Mouse (Mus musculus): ENCODE results near the gene Apoo. TPM values are rescaled to one million over a fixed set of nuclear protein-coding genes. Genes with fewer than 3 reads are reported as not detected.

The Apoo gene
- polyA plus RNA-seq, 1 experiment from 2014 or later = 105 TPM

Small RNA genes within 50 kb of the gene (microRNA-seq; reads per million reads assigned to microRNA genes)
- gene Gm44477 = not detected

Other genes starting within 250 kb of the Apoo start
- gene Zfx, start 243.4 kb upstream of the Apoo start, polyA plus RNA-seq (2015; fragmentation: Nextera tagmentation; extraction: Ambion mirVana) = 20.2 and 22.2 TPM in 2 replicates
- gene Eif2s3x, start 154.3 kb upstream of the Apoo start, polyA plus RNA-seq (2015; fragmentation: Nextera tagmentation; extraction: Ambion mirVana) = 63.0 and 68.9 TPM in 2 replicates
- gene Klhl15, start 132.5 kb upstream of the Apoo start, polyA plus RNA-seq (2015; fragmentation: Nextera tagmentation; extraction: Ambion mirVana) = 5.7 and 6.2 TPM in 2 replicates
- gene Fam90a1b, start 340 bp upstream of the Apoo start, polyA plus RNA-seq (2015; fragmentation: Nextera tagmentation; extraction: Ambion mirVana) = 0.11 TPM in 1 of 2 replicates, not detected in the other
- gene Maged1, start 175.0 kb downstream of the Apoo start, polyA plus RNA-seq (2015; fragmentation: Nextera tagmentation; extraction: Ambion mirVana) = 317 and 349 TPM in 2 replicates